Mouse (Mus musculus) embryo, embryonic 9.5 days (tissue): Measurements from ENCODE around the gene Brd3.
"Not testable (repeated sequence)": the region's sequence is repeated elsewhere in the genome, so short reads cannot be mapped to it uniquely, and the experiment has no call there.

Experiments used
- DNase-seq: peaks from one replicate; pipeline ENCODE4 v3.0.0-alpha.2; 2017; ENCODE audit errors: extremely low spot score

The Brd3 gene

GRCm38 (mm10) chr2:27507562-27507961, at the start of gene Brd3:
Gene Brd3, minus strand, starts transcription at chr2:27507662.
- no peak for DNase-seq

- no peak for DNase-seq
Observed at GRCm38 (mm10) chr2:27556921-27557320, 49.5 kb upstream of the Brd3 start.

GRCm38 (mm10) chr2:27554308-27554707, 46.8 kb upstream of the Brd3 start:
- no peak for DNase-seq

GRCm38 (mm10) chr2:27552620-27553287, 45.3 kb upstream of the Brd3 start:
- peak; percentile 80 for DNase-seq

- DNase-seq = no peak
Observed at GRCm38 (mm10) chr2:27548664-27549369, 41.4 kb upstream of the Brd3 start.

- DNase-seq = no peak
Observed at GRCm38 (mm10) chr2:27547986-27548385, 40.5 kb upstream of the Brd3 start.

- no peak for DNase-seq
Observed at GRCm38 (mm10) chr2:27547326-27547725, 39.9 kb upstream of the Brd3 start.

GRCm38 (mm10) chr2:27546041-27546440, 38.6 kb upstream of the Brd3 start:
- not testable (repeated sequence) for DNase-seq

GRCm38 (mm10) chr2:27545517-27545916, 38.1 kb upstream of the Brd3 start:
- not testable (repeated sequence) for DNase-seq

- DNase-seq = no peak
Observed at GRCm38 (mm10) chr2:27544613-27545012, 37.2 kb upstream of the Brd3 start.

- no peak for DNase-seq
Observed at GRCm38 (mm10) chr2:27541225-27541624, 33.8 kb upstream of the Brd3 start.

- no peak for DNase-seq
Observed at GRCm38 (mm10) chr2:27540515-27540836, 33.0 kb upstream of the Brd3 start.

GRCm38 (mm10) chr2:27539772-27540514, 32.5 kb upstream of the Brd3 start:
- peak; percentile 95 for DNase-seq

- no peak for DNase-seq
Observed at GRCm38 (mm10) chr2:27539336-27539735, 31.9 kb upstream of the Brd3 start.

- not testable (repeated sequence) for DNase-seq
Observed at GRCm38 (mm10) chr2:27538455-27539330, 31.2 kb upstream of the Brd3 start.

GRCm38 (mm10) chr2:27518283-27518682, 10.8 kb upstream of the Brd3 start:
- DNase-seq = no peak

GRCm38 (mm10) chr2:27516289-27516688, 8.8 kb upstream of the Brd3 start:
- no peak for DNase-seq

- DNase-seq = peak; percentile 12
Observed at GRCm38 (mm10) chr2:27515341-27516166, 8.1 kb upstream of the Brd3 start.

GRCm38 (mm10) chr2:27514639-27515328, 7.3 kb upstream of the Brd3 start, which contains the start of gene Wdr5:
Gene Wdr5, plus strand, starts transcription at chr2:27515157.
- DNase-seq = peak; percentile 99

GRCm38 (mm10) chr2:27513861-27514260, 6.4 kb upstream of the Brd3 start:
- no peak for DNase-seq
